Mouse (Mus musculus) liver, postnatal 0 days (tissue): Measurements from ENCODE around the gene Lypd5. TPM values are rescaled to one million over a fixed set of nuclear protein-coding genes. Genes with fewer than 3 reads are reported as not detected.

Experiments used
- ATAC-seq: fragments of 200-750 bp; cut with Nextera tagmentation; 2 replicates; pipeline ENCODE4 v1.8.0; 2017; ENCODE audit warnings: mild to moderate bottlenecking, moderate library complexity
- DNase-seq: peaks from one replicate; pipeline ENCODE4 v3.0.0-alpha.2; 2016
- H3K27ac ChIP-seq: fragments of 300-500 bp; sonication (generic); 2 replicates; pipeline ENCODE4 v1.5.1; 2014; ENCODE audit warnings: antibody characterized with exemption, moderate library complexity, mild to moderate bottlenecking, low read depth
- H3K27me3 ChIP-seq: fragments of 300-500 bp; sonication (generic); 2 replicates; pipeline ENCODE4 v1.6.1; 2014; ENCODE audit warnings: low read length, control low read depth, mixed read lengths; ENCODE audit not compliant: insufficient read depth
- H3K36me3 ChIP-seq: fragments of 300-500 bp; sonication (generic); replicated peaks from 2 replicates; pipeline ENCODE4 v1.6.1; 2014; ENCODE audit warnings: mild to moderate bottlenecking, control low read depth, low read length, moderate library complexity, mixed read lengths; ENCODE audit not compliant: insufficient read depth
- H3K4me1 ChIP-seq: fragments of 300-500 bp; sonication (generic); 2 replicates; pipeline ENCODE4 v1.6.1; 2014; ENCODE audit warnings: antibody characterized with exemption, mild to moderate bottlenecking, control low read depth; ENCODE audit not compliant: insufficient read depth
- H3K4me2 ChIP-seq: fragments of 300-500 bp; sonication (generic); 2 replicates; pipeline ENCODE4 v1.6.1; 2014; ENCODE audit warnings: low read depth, mild to moderate bottlenecking, low read length, moderate library complexity, mixed read lengths
- H3K4me3 ChIP-seq: fragments of 300-500 bp; sonication (generic); 2 replicates; pipeline ENCODE4 v1.5.1; 2014; ENCODE audit warnings: low read depth, low read length
- H3K9ac ChIP-seq: fragments of 300-500 bp; sonication (generic); replicated peaks from 2 replicates; pipeline ENCODE4 v1.6.1; 2014; ENCODE audit warnings: mild to moderate bottlenecking, moderate library complexity
- H3K9me3 ChIP-seq: fragments of 300-500 bp; sonication (generic); 2 replicates; pipeline ENCODE4 v1.6.1; 2016; ENCODE audit warnings: mild to moderate bottlenecking, control low read depth, low read length, mixed read lengths
- CTCF ChIP-seq: sonication (generic); IDR thresholded peaks from 2 replicates; pipeline ENCODE4 v1.5.1; 2016; ENCODE audit warnings: antibody characterized with exemption, low read depth
- EP300 ChIP-seq: IDR thresholded peaks from 2 replicates; pipeline ENCODE4 v1.6.1; 2016; ENCODE audit warnings: antibody characterized with exemption, low read depth, mild to moderate bottlenecking
- WGBS: fragments of 180-500 bp; shearing (Covaris S2); extraction: QIAGEN DNeasy Blood & Tissue Kit; methylation state at CpG from one replicate; pipeline ENCODE4 v1.1.7; 2014; ENCODE audit not compliant: insufficient replicate concordance; 5-methylcytosine and 5-hydroxymethylcytosine counted together
- polyA plus RNA-seq: library from polyadenylated mRNA; unstranded; fragments of >200 nt; fragmentation: Nextera tagmentation; extraction: Ambion mirVana; gene quantifications from 2 replicates; pipeline ENCODE4 v1.2.1, GENCODE M21; 2015

The Lypd5 gene
- polyA plus RNA-seq, 1 experiment from 2014 or later = 0.06 TPM

DNA sequence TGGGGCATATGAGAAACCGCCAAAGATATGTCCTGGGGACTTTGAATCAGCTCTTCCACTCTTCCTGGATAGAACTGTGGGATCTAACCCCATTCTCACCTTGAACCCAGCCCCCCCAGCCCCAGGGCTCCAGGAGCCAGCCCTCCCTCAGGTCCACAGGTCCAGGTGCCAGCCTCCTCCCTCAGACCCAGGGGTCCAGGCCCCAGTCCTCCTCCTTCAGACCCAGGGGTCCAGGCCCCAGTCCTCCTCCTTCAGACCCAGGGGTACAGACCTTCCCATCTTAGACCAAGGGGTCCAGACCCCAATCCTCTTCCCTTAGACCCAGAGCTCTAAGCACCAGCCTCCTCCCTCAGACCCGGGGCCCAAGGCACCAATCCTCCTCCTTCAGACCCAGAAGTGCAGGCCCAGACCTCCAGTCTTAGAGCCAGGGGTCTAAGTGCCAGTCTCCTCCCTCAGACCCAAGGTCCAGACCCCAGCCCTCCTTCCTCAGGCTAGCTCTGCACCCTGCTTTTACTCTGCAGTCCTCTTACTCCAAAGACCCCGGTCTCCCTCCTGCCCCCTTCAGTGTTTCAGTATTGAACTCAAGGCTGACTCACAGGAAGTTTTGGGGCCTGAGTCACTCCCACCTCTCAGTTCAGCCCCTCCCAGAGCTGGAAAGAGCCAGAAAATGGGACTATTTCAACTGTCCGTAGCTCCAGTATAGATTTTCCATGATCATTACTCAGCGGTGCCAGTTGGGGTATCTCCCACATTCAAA is 16.4 kb downstream of the Lypd5 start:
- Histone ChIP-seq H3K9ac (peak overlapping the region; percentile 11; the same call in 1 of the 2 replicates), H3K27ac (0 out of 2 replicates have a peak overlapping the region, but pooled peaks have one; percentile 24), H3K4me2 (no peak overlapping the region), H3K27me3 (no peaks in the 10 kb centered on the region), H3K9me3 (no peaks in the 10 kb centered on the region), H3K4me1 (peaks cover 25% of the 10 kb centered on the region), H3K4me3 (no peak overlapping the region), H3K36me3 (no peaks in the 10 kb centered on the region)
- 65% methylated on average over 5 of the region's 5 CpGs for WGBS
- DNase-seq (no peak), ATAC-seq (no peak)
- TF ChIP-seq EP300 = no peak
- no peak for TF ChIP-seq CTCF

DNA sequence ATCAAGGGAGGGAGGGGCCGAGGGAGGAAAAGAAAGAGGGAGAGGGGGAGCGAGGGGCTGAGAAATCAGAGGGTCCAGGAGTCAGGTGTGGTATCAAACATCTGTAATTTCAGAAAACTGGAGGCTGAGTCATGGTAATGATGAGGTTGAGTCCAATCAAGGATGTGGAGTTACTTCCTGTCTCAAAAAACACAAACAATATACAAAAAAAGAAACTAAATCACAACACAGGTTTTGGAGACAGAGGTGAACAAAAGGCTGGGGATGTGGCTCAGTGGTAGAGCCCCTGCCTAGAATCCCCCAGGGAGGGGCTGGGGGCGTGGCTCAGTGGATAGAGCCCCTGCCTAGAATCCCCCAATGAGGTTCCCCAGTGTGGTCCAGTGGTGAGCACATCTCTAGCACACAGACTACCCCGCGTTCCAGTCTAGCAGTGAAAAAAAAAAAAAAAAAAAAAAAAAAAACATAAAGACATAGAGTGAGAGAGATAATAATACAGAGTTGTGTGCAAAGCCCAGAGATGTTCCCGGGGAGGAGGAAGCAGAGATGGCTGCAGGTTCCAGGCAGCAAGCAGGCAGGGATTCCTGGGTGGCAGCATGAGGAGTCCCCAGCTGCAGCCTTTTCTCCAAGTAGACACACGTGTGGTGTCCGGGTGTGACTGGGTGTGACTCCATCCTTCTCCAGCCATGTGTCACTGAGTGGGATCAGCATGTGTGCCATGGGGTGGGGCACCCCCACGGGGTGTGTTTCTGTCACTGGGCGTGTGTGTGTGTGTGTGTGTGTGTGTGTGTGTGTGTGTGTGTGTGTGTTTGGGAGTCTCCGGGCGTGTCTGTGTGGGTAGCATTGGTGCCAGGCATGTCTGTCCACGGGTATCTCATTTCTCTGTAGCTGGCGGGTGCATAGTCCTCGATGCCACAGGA is 18.0 kb downstream of the Lypd5 start:
- WGBS = 66% methylated on average over 15 of the region's 15 CpGs
- no peak for TF ChIP-seq EP300
- no peak for TF ChIP-seq CTCF
- H3K4me1 ChIP-seq = peaks cover 26% of the 10 kb centered on the region
- no peaks in the 10 kb centered on the region for H3K27me3 ChIP-seq
- no peak overlapping the region for H3K9ac ChIP-seq
- no peak overlapping the region for H3K4me3 ChIP-seq
- ATAC-seq (no peak), DNase-seq (peak; percentile 52)
- H3K27ac ChIP-seq = peak overlapping the region; percentile 57; the same call in 1 of the 2 replicates
- H3K4me2 ChIP-seq = peak overlapping the region; percentile 24
- no peaks in the 10 kb centered on the region for H3K36me3 ChIP-seq
- no peaks in the 10 kb centered on the region for H3K9me3 ChIP-seq

DNA sequence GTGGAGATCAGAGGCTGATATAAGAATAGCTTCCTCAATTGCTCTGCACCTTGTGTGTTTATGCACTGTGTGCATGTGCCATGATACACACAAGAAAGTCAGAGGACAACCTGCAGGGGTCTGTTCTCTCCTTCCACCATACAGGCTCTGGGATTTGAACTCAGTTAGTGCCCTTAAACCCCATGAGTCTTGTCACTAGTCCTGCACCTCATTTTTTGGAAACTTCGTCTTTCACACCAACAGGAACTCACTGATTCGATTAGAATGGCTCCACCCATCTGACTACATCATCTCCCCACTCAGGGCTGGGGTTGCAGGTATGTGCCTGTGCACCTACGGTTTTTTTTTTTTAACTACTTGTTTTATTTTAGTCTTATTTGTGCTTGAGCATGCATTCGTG is 19.2 kb downstream of the Lypd5 start:
- Histone ChIP-seq H3K4me3 (no peak overlapping the region), H3K9me3 (no peaks in the 10 kb centered on the region), H3K4me1 (peaks cover 33% of the 10 kb centered on the region), H3K27me3 (no peaks in the 10 kb centered on the region), H3K4me2 (no peak overlapping the region), H3K36me3 (no peaks in the 10 kb centered on the region), H3K9ac (no peak overlapping the region), H3K27ac (no peak overlapping the region)
- 40% methylated on average over 4 of the region's 4 CpGs for WGBS
- DNase-seq (no peak), ATAC-seq (no peak)
- TF ChIP-seq EP300 (no peak), CTCF (no peak)

DNA sequence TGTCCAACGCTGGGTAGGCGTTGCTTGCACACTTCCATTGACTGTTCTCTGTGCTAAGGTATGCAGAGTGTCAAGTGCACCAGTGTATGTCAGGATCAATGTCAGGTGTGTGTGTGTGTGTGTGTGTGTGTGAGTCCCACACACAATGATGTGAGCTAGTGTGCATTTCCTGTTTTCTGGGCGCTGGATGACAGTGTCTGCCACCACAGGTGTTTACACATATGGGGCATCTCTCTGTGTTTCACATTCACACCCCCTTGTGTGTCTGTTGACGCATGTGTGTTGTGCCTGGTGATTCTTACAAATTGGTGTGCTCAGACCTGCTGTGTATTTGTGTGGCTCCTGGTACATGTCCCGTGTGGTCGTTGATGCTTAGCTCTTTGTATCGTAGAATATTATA is 19.9 kb downstream of the Lypd5 start:
- no peaks in the 10 kb centered on the region for H3K36me3 ChIP-seq
- no peaks in the 10 kb centered on the region for H3K9me3 ChIP-seq
- H3K4me3 ChIP-seq = no peak overlapping the region
- no peaks in the 10 kb centered on the region for H3K27me3 ChIP-seq
- H3K27ac ChIP-seq = peak overlapping the region; percentile 96
- WGBS = 82% methylated on average over 7 of the region's 7 CpGs
- no peak overlapping the region for H3K9ac ChIP-seq
- TF ChIP-seq CTCF = no peak
- TF ChIP-seq EP300 = no peak
- DNase-seq (no peak), ATAC-seq (no peak)
- H3K4me1 ChIP-seq = peaks cover 40% of the 10 kb centered on the region
- no peak overlapping the region; the same call in 1 of the 2 replicates for H3K4me2 ChIP-seq

DNA sequence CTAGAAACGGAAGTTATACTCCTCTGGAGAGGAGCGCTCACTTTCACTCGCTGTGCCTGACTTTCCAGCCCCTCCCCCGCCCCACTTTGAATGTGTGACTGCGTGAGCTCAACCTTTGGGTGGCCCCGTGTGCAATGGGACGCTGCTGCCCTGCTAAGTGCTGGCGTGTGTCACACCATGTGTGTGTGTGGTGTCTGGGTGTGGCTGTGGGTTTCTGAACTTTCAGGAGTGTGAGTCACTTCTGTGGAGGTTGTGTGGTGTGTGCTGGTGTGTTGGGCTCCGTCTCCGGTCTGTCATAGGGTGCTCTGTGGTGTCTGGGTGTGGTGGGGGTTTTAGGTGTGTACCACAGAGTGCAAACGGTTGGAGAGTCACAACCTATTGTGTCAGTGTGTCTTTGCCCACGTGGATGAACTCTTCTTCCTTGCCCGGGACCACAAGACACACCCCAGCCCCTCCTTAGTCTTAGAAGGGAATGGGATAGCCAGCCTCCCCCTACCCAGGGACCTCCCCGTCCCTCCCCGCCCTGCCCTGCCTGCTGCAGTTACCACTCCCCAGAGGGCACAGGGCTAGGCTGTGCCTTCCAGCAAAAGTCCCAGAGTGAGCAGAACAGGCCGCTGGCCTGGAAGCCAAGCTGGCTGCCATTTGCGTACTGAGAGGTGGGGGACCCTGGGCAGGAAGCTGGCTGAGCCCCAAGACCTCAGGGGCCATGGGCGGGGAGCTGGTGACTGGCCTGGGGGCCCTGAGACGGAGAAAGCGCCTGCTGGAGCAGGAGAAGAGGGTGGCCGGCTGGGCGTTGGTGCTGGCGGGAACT is 20.9 kb downstream of the Lypd5 start, which contains the start of gene Kcnn4:
Gene Kcnn4 (plus strand): TSS at position 533 of the 811 bp plus-strand sequence.
- TF ChIP-seq CTCF = no peak
- peak; percentile 33; the same call in 1 of the 2 replicates for TF ChIP-seq EP300
- DNase-seq (peak; percentile 62), ATAC-seq (peak; percentile 46)
- peaks cover 49% of the 10 kb centered on the region for H3K4me1 ChIP-seq
- peak within 1 kb of the TSS; percentile 68 for H3K4me2 ChIP-seq
- no peaks in the 10 kb centered on the region for H3K27me3 ChIP-seq
- 18% methylated on average over 23 of the region's 23 CpGs for WGBS
- H3K27ac ChIP-seq = peak within 1 kb of the TSS; percentile 96
- H3K9ac ChIP-seq = peak within 1 kb of the TSS; percentile 96
- 0 out of 2 replicates have a peak, but pooled peaks cover 3% of the 10 kb centered on the region for H3K36me3 ChIP-seq
- H3K4me3 ChIP-seq = peak within 1 kb of the TSS; percentile 69
- H3K9me3 ChIP-seq = no peaks in the 10 kb centered on the region
